Mouse (Mus musculus) heart, postnatal 0 days (tissue): ENCODE measurements around the gene Rnf19b. TPM values are rescaled to one million over a fixed set of nuclear protein-coding genes. Genes with fewer than 3 reads are reported as not detected.

Experiments
- ATAC-seq: fragments of 200-750 bp; cut with Nextera tagmentation; 2 replicates; pipeline ENCODE4 v1.8.0; 2017; ENCODE audit warnings: low read depth, moderate number of reproducible peaks, moderate library complexity; ENCODE audit not compliant: insufficient read depth
- DNase-seq: peaks from one replicate; pipeline ENCODE4 v3.0.0-alpha.2; 2016; ENCODE audit warnings: low spot score
- H3K27ac ChIP-seq: fragments of 300-500 bp; sonication (generic); 2 replicates; pipeline ENCODE4 v1.5.1; 2014; ENCODE audit warnings: low read depth, mild to moderate bottlenecking
- H3K27me3 ChIP-seq: fragments of 300-500 bp; sonication (generic); 2 replicates; pipeline ENCODE4 v1.6.1; 2014; ENCODE audit warnings: low read length, mixed read lengths; ENCODE audit not compliant: control insufficient read depth, insufficient read depth
- H3K36me3 ChIP-seq: fragments of 300-500 bp; sonication (generic); replicated peaks from 2 replicates; pipeline ENCODE4 v1.6.1; 2014; ENCODE audit warnings: low read length, mixed read lengths; ENCODE audit not compliant: control insufficient read depth, insufficient read depth
- H3K4me1 ChIP-seq: fragments of 300-500 bp; sonication (generic); 2 replicates; pipeline ENCODE4 v1.6.1; 2014; ENCODE audit warnings: antibody characterized with exemption; ENCODE audit not compliant: control insufficient read depth, insufficient read depth
- H3K4me2 ChIP-seq: fragments of 300-500 bp; sonication (generic); 2 replicates; pipeline ENCODE4 v1.6.1; 2014; ENCODE audit warnings: low read depth, mild to moderate bottlenecking, low read length, moderate library complexity
- H3K4me3 ChIP-seq: fragments of 300-500 bp; sonication (generic); 2 replicates; pipeline ENCODE4 v1.5.1; 2014; ENCODE audit warnings: low read depth, low read length
- H3K9ac ChIP-seq: fragments of 300-500 bp; sonication (generic); replicated peaks from 2 replicates; pipeline ENCODE4 v1.6.1; 2014; ENCODE audit warnings: low read depth, low read length, mixed read lengths
- H3K9me3 ChIP-seq: fragments of 300-500 bp; sonication (generic); replicated peaks from 2 replicates; pipeline ENCODE4 v1.6.1; 2016; ENCODE audit warnings: low read length; ENCODE audit not compliant: control insufficient read depth
- CTCF ChIP-seq: IDR thresholded peaks from 2 replicates; pipeline ENCODE4 v1.5.1; 2016; ENCODE audit warnings: antibody characterized with exemption, control low read depth, low read depth
- EP300 ChIP-seq: IDR thresholded peaks from 2 replicates; pipeline ENCODE4 v1.6.1; 2016; ENCODE audit warnings: antibody characterized with exemption, low read depth
- WGBS: fragments of 180-500 bp; shearing (Covaris S2); extraction: QIAGEN DNeasy Blood & Tissue Kit; methylation state at CpG from one replicate; pipeline ENCODE4 v1.1.7; 2014; 5-methylcytosine and 5-hydroxymethylcytosine counted together
- polyA plus RNA-seq: library from polyadenylated mRNA; unstranded; fragments of >200 nt; fragmentation: Nextera tagmentation; extraction: Ambion mirVana; gene quantifications from 2 replicates; pipeline ENCODE4 v1.2.1, GENCODE M21; 2015
- total RNA-seq: library from RNA; depleted of rRNA; stranded (reverse); fragments of >200 nt; gene quantifications from 2 replicates; pipeline ENCODE4 v1.2.3, GENCODE M21; 2014; ENCODE audit warnings: low replicate concordance

The Rnf19b gene
- total and polyA plus RNA-seq, 2 experiments from 2014 or later: 7.2 to 46.0 TPM

- Histone ChIP-seq H3K27me3 (peaks cover 12% of the 10 kb centered on the region; the same call in 1 of the 2 replicates), H3K4me1 (peaks cover 19% of the 10 kb centered on the region), H3K27ac (no peak overlapping the region), H3K9ac (no peak overlapping the region), H3K4me2 (no peak overlapping the region), H3K36me3 (no peaks in the 10 kb centered on the region), H3K9me3 (no peaks in the 10 kb centered on the region), H3K4me3 (no peak overlapping the region)
- no peak for ATAC-seq
- 50% methylated on average over 6 of the region's 6 CpGs for WGBS
- TF ChIP-seq EP300: no peak
- TF ChIP-seq CTCF: no peak
- no peak for DNase-seq
Observed at GRCm38 (mm10) chr4:129050901-129051417, 7.1 kb upstream of the Rnf19b start.

DNA sequence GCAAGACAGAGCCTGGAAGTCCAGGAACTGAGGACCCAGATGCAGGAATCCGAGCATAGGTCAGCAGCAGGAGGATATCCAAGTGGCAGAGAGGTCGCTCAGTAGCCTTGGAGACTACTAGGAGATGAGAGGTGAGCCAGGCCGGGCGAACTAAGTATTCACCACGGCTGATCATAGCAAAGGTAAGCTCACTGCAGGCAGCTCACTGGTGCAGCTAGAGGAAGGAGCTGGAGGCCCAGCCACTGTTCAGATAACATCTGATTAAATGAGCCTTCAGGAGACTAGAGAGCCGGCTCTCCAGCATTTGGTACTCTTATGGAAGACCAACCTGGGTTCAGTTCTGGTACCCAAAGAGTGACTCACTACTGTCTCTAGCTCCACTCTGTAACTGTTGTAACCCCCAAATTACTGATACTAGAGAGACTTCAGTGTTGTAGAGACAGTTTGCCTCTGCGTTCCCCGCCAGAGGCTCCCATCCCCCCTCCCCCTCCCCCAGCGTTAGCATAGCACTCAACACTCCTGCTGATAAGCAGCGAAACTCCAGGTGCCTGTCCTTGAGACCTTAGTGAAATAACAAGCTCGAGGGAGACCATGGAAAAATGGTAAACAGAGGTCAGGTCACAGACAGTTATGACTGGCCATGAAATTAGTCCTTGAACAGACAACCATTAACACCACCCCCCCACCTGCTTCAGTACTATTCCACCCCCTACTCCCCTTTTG is 6.4 kb upstream of the Rnf19b start:
- peaks cover 19% of the 10 kb centered on the region for H3K4me1 ChIP-seq
- H3K4me2 ChIP-seq: no peak overlapping the region
- DNase-seq (no peak), ATAC-seq (no peak)
- no peak overlapping the region for H3K27ac ChIP-seq
- H3K27me3 ChIP-seq: peaks cover 12% of the 10 kb centered on the region; the same call in 1 of the 2 replicates
- H3K9me3 ChIP-seq: no peaks in the 10 kb centered on the region
- no peak overlapping the region for H3K9ac ChIP-seq
- no peaks in the 10 kb centered on the region for H3K36me3 ChIP-seq
- no peak for TF ChIP-seq CTCF
- no peak for TF ChIP-seq EP300
- WGBS: 19% methylated on average over 11 of the region's 11 CpGs
- H3K4me3 ChIP-seq: no peak overlapping the region

DNA sequence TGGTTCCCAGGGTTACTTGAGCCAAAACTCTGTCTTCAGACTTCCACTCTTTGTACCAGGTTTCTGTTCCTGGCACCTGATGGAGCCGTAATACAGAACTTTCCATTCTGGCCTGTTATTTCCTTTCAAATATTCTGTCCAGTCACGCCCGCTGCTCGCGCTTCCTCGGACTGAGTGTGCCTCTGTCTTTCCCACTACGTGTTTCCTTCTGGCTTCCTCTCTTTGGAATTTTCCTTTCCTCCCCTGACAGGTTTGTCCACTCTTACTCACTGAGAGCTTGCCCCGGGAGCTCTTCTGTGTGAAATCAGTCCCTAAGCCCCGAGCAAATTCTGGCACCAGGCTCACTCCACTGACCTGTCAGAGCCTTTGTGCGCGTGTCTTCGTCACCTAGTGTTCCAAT is 3.3 kb upstream of the Rnf19b start:
- ATAC-seq (no peak), DNase-seq (no peak)
- 67% methylated on average over 12 of the region's 12 CpGs for WGBS
- Histone ChIP-seq H3K27ac (no peak overlapping the region), H3K9me3 (no peaks in the 10 kb centered on the region), H3K4me3 (no peak overlapping the region), H3K36me3 (no peaks in the 10 kb centered on the region), H3K4me2 (no peak overlapping the region), H3K27me3 (no peaks in the 10 kb centered on the region), H3K4me1 (peaks cover 19% of the 10 kb centered on the region), H3K9ac (no peak overlapping the region)
- TF ChIP-seq CTCF (no peak), EP300 (no peak)

GRCm38 (mm10) chr4:129055562-129055961 is 2.5 kb upstream of the Rnf19b start:
- H3K9me3 ChIP-seq: no peaks in the 10 kb centered on the region
- DNase-seq (no peak), ATAC-seq (no peak)
- peaks cover 21% of the 10 kb centered on the region for H3K4me1 ChIP-seq
- no peaks in the 10 kb centered on the region for H3K27me3 ChIP-seq
- no peak overlapping the region for H3K4me2 ChIP-seq
- no peak overlapping the region for H3K9ac ChIP-seq
- no peak overlapping the region for H3K4me3 ChIP-seq
- TF ChIP-seq CTCF (no peak), EP300 (no peak)
- WGBS: 77% methylated on average over 5 of the region's 5 CpGs
- H3K36me3 ChIP-seq: no peaks in the 10 kb centered on the region
- no peak overlapping the region for H3K27ac ChIP-seq

DNA sequence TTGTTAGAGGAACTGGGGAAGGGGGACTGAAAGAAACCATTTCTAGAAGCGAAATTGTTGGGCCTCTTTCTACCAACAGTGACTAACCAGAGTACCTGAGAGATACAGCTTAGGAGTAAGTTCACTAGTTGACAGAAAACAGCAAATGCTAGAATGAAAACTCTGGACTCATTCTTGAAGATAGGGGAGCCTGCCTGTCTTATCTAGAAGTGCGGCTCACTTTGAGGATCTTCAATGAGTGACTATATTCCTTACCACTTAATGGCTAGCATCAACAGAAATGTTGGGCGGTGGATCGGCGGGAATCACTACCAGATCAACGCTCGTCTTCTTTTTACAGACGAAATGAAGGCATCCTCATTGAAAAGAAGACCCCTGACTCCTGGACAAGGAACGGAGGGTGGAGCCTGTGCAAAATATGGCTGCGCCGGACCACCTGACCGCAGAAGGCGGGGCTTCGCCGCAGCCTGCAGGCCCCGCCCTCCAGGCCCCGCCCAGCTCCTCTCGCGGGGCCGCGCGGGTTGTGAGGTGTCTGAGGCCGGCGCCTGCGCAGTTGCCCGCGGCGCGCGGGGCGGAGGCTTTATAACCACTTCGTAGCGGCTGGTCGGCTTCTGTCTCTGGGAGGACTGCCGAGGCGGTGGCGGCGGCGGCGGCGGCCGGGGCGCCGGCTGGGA is 401 bp upstream of the Rnf19b start:
- H3K9ac ChIP-seq: peak overlapping the region; percentile 92
- no peaks in the 10 kb centered on the region for H3K9me3 ChIP-seq
- H3K4me3 ChIP-seq: peak overlapping the region; percentile 86
- H3K27me3 ChIP-seq: no peaks in the 10 kb centered on the region
- H3K36me3 ChIP-seq: no peaks in the 10 kb centered on the region
- peaks cover 11% of the 10 kb centered on the region for H3K4me1 ChIP-seq
- WGBS: 3% methylated on average over 33 of the region's 44 CpGs
- peak overlapping the region; percentile 82 for H3K27ac ChIP-seq
- DNase-seq: peak; percentile 97
- peak; percentile 98 for ATAC-seq
- no peak for TF ChIP-seq EP300
- no peak for TF ChIP-seq CTCF
- peak overlapping the region; percentile 99 for H3K4me2 ChIP-seq
